Mouse (Mus musculus): ENCODE results near the gene Arhgef26.

Arhgef26 gene

DNA sequence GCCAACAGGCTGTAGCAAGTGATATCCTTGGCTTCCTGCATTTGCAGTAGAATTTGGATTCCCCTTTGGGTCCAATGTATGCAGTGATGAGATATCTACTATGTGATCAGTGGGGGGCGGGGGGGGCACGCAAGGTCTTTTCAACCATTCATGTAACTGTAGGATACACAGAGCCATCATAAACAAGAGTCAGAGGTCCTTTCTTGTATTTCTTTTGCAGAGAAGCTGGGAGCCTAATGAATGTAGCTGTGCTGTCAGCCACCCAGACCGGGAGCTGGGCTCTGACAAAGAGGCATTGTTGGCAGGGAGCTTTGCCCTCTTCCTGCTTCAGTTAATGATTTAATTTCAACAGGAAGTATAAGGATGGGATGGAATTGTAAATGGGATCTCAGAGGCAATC is 116.0 kb downstream of the Arhgef26 start:
- no peak for DNase-seq

DNA sequence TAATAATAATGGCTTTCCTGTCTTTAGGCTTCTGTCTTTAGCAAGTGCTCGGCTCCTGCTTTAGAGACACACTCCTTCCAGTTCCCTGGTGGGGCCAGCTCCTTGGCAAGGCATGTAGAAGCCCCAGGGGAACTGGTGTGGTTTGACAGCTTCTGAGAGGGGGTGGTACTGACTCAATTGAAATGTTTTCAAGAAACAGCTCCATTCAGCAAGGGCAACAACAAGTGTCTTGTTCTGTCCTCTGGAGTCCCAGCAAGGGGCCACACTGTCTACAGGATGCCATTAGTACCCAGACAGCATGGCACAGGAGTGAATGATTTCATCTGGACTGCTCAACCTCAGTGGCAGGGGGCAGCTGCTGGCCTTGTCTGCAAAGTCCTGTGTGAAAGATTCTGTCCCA is 117.7 kb downstream of the Arhgef26 start:
- no peak for DNase-seq

DNA sequence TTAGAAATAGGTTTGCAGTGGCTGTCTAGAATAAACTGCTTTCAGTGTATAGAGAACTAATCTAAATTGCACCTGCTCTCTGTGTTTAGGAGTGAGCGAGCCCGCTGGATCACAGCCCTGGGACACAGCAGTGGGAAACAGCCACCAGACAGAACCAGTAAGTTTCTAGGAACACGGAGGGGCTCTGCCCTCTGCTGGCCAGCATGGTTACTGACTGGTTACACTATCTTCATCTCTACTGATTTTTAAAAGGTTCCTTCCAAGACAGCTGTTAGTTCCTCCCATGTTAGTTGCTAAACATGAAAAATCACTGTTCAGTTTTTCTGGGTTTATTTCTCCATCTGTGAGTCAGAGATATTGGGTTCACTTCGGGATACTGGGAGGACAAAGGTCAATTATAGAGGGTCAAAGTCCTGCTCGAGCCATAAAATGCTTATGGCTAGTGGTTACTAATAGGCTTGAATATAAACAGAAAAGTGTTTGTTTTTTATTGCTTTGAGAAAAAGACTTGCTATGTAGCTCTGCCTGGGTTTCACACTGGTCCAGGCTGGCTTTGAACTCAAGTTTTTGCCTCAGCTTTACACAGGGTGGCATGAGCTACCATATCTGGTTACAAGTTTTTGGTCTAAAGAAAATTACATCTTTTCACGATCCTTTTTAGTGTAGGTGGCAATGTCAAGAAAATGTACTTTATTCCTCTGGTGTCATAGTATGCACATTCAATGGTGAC is 120.3 kb downstream of the Arhgef26 start:
- DNase-seq, result peak; percentile 26

DNA sequence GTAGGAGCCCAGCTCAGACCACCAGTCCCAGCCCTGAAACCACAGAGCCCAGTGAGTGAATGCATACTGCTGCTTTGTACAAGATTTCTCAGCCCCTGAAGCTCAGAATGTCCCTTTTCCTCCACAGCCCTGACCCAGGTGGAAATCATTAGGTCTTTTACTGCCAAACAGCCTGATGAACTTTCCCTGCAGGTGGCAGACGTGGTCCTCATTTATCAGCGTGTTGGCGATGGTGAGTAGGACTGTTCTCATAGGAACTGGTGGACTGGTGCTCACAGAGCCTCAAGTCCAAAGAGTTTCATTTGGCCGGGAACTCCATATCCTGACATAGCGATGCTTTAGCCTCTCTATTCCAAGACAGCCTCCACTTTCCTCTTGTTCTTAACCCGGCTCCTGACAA is 121.3 kb downstream of the Arhgef26 start:
- DNase-seq, result no peak

DNA sequence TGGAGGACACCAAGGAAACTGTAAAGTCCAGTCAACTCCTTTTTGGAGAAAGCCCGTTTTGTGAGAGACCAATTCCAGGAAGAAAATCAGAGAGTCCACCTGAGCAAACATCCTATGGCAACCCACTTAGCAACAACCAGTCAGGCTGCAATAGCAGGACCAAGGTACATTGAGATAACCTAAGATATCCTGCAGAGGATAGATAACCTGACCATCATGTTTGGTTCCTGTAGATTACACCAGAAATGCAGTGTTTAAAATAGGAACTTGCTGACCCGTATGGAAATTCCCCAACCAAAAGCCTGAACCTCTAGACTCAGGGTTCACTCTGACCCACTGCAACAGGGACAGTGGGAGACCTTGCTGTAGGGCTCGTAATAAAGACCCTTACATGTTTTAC is 126.1 kb downstream of the Arhgef26 start:
- no peak for DNase-seq

DNA sequence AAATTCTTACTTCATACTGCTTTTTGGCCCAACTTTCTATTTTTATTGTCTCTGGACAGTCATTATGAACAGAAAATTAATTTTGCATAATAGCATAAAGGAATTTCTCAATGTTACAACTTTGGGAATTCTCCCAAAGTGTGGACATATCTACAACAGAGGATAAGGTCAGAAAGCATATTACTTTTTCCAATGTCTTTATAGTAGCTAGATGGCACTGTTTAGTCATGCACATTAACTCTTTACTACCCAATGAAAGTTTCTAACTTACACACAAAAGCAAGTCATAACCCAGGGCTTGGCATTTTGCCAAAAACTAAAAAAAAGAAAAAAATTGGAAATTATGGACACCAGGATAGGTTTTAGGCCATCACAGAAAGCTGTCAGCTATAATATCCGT is 132.0 kb downstream of the Arhgef26 start:
- no peak for DNase-seq

DNA sequence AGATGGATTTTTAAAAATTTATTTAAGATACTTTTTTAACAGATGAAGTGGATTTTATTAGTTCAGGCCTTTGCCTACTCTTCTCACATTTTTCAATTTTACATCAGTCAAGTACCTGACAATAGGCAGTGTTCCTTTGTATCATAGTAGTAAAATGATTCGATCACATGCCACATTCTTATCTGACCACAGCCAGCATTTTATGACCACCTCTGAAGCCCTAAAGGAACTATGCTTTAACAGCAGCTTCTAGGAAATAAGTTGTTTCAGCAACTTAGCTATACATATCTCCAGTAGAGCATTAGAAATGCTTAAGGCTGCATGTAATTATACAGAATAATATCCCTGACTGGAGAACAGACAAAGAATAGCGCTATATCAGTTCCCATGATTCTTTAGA is 146.2 kb downstream of the Arhgef26 start:
- no peak for DNase-seq

DNA sequence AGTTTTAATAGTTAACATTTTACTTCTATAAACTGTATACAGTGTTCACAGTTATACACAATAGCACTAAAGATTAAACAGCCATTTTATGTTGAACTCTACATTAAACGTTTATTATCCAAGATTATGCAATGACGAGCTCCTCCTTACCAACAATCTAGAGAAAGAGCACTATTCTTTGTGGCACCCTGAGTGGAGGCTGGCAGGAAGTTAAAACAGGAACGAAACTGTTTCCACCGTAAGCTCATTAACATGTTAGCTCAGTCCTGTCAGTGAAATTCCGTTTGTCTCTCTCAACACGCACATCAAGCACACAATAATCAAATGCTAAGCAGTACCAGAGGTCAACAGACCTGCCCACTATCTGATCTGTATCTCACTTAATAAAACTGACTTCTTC is 154.4 kb downstream of the Arhgef26 start:
- DNase-seq, result no peak

DNA sequence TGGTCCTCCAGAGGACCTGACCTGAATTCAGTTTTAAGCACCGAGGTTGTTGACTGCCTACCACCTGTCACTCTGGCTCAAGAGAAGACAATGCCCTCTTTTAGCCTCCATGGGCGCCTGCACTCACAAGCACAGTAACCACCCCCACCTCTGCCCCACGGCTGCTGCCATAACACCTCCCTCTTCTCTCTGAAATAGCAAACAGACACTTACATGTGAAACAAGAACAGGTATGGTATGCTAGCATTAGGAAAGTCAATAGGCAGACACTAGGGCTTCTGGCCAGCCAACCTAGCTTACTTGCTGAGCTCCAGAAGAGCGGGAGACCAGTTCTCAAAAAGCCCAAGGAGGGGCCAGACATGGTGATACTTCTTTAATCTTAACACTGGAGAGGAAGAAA is 161.2 kb downstream of the Arhgef26 start:
- DNase-seq, result no peak

DNA sequence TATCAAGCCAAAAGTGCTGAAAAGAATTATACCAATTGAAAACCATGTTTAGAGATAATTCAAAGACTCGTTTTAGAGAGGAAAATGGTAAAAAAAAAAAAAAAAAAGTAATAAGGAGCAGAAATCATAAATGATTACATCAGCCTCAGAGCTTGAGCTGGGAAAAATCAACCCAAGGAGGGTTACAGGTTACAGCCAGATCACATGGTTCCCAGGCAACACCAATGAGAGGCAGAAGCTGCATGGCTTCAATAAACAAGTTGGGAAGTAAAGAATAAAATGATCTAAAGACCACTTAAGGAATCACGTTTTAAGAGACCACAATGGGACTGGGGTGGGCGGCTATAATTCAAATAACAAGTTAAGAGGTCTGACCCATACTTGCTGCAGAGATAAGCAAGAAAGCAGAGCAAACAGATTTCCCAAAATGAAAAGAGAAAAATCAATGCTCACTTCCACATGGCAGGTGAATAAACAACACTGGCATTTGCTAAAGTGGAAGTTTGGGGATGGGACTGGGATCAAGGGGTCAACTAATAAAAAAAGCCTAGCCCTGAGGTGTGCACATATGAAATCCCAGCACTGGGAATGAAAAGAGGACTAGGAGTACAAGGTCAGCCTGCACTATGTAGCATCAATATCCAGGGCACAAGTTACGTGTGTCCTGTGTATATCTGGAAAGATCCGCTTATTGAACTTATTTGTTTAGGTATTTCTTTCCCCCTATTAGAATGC is 167.2 kb downstream of the Arhgef26 start:
- DNase-seq, result no peak

DNA sequence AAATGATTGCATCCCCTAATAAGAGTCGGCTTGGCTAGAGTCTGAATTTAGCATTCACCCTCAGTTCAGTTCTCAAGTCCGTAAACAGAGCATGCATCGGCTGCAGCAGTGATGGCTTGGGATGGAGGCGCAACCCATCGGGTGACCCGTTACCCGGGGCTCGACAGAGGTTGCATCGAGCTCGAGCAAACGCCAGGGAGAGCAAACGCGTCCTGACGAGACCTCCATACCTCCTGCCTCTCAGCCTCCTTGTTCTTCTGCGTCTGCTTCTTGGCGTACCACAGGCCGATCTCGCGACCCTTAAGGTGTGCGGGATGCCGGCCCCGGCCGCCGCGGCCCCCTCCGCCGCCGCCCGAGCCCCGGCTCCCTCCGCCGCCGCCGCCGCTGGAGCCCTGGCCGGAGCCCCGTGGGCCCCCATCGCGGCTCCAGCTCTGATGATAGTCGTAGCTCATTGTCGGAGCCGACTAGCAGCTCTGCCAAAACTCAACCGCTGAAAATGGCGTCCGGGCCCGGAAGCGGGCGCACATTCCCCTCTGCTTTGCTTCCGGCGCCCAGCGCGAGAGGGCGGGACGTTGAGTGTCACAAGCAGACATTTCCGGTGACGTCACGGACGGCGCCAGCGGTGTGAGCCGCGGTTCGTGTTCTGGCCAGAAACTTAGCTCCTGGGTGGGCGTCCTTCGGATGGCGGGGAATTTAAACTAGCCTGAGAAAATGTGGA is 168.5 kb downstream of the Arhgef26 start, which contains the start of gene Dhx36:
TSS of gene Dhx36 (minus strand) at position 517 of the 718 bp plus-strand sequence.
- DNase-seq, result peak; percentile 96

DNA sequence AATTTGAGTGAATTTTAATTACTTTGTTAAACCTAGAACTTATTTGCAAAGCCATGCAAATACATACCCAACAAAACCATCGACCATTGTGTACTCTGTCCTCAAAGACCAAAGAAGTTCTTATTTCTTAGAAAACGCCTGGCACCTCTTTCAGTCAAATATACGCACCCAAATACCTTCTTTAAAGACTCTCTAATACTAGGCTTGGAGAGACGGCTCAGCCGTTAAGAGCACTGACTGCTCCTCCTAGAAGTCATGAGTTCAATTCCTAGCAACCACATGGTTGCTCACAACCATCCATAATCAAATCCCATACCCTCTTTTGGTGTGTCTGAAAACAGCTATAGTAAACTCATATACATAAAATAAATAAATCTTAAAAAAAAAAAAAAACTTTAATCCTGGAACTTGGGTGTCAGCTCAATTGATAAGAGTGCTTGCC is 169.1 kb downstream of the Arhgef26 start:
- DNase-seq, result no peak

Data from kidney, adult 11 months (tissue).